Mouse (Mus musculus) right cerebral cortex, adult 2 months (tissue): ENCODE data around the gene Gm17409.
A peak's percentile ranks its signal among the peaks of the same experiment; 100 is the strongest.

Experiments used
- DNase-seq, 2 experiments: peaks; one replicate each; pipeline ENCODE4 v3.0.0; 2021 to 2022; ENCODE audit warnings: low spot score in 2 of 2

The Gm17409 gene

GRCm38 (mm10) chr2:58484284-58484965 lies 14.5 kb downstream of the Gm17409 start:
- DNase-seq, result peak in 1 of 2 experiments; percentile 36

- no peak for DNase-seq
These were observed 15.2 kb downstream of the Gm17409 start for GRCm38 (mm10) chr2:58485152-58485551.

- DNase-seq, result no peak
These were observed 15.8 kb downstream of the Gm17409 start for GRCm38 (mm10) chr2:58485683-58486082.

- DNase-seq, result no peak
These were observed 16.7 kb downstream of the Gm17409 start for GRCm38 (mm10) chr2:58486441-58487278.

- DNase-seq, result no peak
These were observed 17.3 kb downstream of the Gm17409 start for GRCm38 (mm10) chr2:58487279-58487560.

GRCm38 (mm10) chr2:58488404-58488803 lies 18.5 kb downstream of the Gm17409 start:
- no peak for DNase-seq

GRCm38 (mm10) chr2:58489275-58489674 lies 19.4 kb downstream of the Gm17409 start:
- DNase-seq, result no peak

GRCm38 (mm10) chr2:58493685-58494635 lies 24.0 kb downstream of the Gm17409 start:
- DNase-seq, result no peak

GRCm38 (mm10) chr2:58495271-58495670 lies 25.4 kb downstream of the Gm17409 start:
- DNase-seq, result no peak

- DNase-seq, result no peak
These were observed 26.9 kb downstream of the Gm17409 start for GRCm38 (mm10) chr2:58496647-58497410.

GRCm38 (mm10) chr2:58505306-58506090 lies 35.6 kb downstream of the Gm17409 start:
- no peak for DNase-seq

- DNase-seq, result peak in 1 of 2 experiments; percentile 25
These were observed 40.3 kb downstream of the Gm17409 start for GRCm38 (mm10) chr2:58510192-58510591.

- DNase-seq, result no peak
These were observed 43.3 kb downstream of the Gm17409 start for GRCm38 (mm10) chr2:58513212-58513611.

- DNase-seq, result no peak
These were observed 44.6 kb downstream of the Gm17409 start for GRCm38 (mm10) chr2:58514489-58514888.

- no peak for DNase-seq
These were observed 46.1 kb downstream of the Gm17409 start for GRCm38 (mm10) chr2:58516000-58516399.

- no peak for DNase-seq
These were observed 47.0 kb downstream of the Gm17409 start for GRCm38 (mm10) chr2:58516920-58517319.

GRCm38 (mm10) chr2:58518517-58518916 lies 48.6 kb downstream of the Gm17409 start:
- DNase-seq, result no peak
